Mouse (Mus musculus) adrenal gland, adult (tissue): ENCODE data around the gene Pafah1b2.

Experiments
- DNase-seq, 2 experiments: peaks; one replicate each; pipeline ENCODE4 v3.0.0; 2022 to 2023; ENCODE audit warnings: low spot score in 1 of 2; ENCODE audit not compliant: inconsistent age in 2 of 2

Pafah1b2 gene

GRCm38 (mm10) chr9:46012091-46013008, at the start of gene Pafah1b2, which contains the start of gene Sik3:
Gene Pafah1b2, minus strand, starts transcription at chr9:46012690.
Gene Sik3, plus strand, starts transcription at chr9:46012820.
- peak; percentile 98 to 99 for DNase-seq

DNA sequence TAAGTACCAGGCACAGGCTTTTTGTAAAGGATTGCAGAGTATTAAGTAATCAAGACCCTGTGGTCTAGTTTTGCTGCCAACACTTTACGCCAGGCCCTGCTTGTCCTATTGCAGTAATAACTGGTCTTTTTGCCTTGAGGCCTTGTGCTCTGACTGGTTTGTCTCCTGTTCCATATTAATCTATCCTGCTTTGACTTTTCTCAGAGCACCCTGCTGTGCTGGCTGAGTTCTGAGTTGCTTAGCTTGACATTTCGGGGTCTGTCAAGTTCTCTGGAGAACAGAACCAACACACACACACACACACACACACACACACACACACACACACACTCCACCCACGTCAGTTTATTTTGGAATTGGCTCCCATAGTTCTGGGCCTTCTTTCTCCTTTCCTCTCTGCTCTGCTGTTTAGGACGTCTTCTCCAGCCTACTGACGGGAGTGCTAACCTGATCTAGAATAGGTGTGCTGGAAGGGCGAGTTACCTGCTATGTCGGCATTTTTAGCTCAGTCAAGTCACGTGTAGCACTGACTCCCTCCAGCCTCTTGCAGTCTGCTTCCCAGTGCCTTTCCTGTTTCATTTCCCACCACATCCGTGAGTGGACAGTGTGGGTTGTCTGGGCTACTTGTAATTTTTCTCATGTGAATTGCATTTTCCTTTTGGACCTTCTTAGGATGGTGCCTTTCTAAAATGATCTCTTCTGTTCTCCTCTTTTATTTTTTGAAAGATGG, 49.4 kb upstream of the Pafah1b2 start:
- DNase-seq: peak in 1 of 2 experiments; percentile 71

DNA sequence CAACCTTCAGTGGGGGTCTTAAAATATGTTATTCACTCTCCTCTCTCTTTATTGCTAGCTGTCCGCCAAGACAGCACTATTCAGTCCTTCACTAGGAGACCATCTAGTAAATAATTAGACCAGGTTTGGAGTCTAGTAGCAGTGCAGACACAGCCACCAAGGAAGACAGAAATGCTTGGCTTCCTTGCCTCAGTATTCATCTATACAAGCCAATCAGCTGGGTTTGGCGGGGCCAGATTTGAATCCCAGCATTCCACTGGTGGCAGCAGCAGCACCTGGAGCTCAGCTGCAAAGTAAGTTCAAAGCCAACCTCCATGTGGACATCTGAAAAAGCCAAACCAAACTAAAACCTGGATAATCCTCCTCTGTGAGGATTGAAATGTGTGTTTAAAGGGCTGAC, 47.8 kb upstream of the Pafah1b2 start:
- DNase-seq: no peak

DNA sequence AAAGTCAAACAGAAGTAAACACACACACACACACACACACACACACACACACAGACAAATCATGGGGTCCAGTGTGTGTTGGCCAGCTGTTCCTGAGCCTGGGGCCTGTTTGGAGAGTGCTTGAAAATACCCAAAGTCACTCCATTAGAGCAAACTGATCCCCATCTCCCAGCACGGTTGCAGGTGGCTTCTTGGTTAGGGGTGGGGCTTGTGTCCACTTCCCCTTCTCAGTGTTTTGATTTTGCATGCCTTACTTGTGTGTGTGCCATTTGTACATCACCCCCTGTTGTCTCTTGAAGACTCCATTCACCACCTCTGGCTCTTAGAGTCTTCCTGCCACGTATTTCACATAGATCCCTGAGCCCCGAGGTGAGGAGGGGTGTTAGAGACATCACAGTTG, 45.6 kb upstream of the Pafah1b2 start:
- DNase-seq: no peak

DNA sequence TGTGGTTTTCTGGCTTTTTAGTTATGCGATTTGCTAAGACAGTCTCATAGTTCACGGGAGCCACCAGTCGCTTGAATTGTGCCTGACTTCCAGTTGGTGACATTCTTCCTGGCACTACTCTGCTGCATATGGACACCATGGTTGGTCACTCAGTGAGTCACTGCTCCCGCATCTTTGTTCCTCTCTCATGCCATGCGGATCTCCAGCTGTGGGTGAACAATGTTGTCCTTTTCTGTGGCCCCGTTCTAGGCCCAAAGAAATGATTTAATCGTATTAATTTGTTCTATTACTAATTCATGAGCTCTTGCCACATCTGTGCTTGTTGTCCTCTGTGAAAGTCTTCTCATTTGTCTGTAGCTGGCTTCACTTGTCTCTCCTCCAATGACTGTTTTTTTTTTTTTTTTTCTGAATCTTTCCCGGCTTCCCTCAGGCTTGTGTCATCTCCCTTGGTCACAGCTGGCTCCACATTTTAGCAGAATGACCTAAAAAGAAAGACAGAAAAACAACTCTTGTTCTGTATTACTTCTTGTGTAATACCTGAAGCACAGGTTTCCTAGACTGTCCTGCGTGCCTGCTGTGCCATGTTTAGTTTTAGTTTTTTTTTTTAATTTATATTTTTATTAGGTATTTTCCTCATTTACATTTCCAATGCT, 40.6 kb upstream of the Pafah1b2 start:
- peak in 1 of 2 experiments; percentile 45 for DNase-seq

DNA sequence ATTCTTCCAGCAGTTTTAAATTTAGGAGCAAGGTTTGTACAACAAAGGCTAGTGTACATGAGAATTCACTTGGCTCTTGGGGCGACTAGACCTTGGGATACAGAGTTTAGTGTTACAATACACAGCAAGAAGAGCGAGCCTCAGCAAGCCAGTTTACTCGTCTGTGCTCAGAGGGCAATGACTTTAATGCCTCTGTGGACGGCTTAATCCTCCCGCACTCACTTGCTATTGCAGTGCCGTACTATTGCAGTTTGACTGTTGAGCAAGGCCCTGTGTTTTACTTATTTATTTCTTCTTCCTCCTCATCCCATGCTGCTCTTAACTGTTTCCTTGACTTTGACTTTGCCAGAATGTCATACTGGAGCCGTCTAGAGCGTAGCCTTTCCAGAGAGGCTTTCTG, 37.7 kb upstream of the Pafah1b2 start:
- no peak for DNase-seq

- DNase-seq: no peak
Measured at GRCm38 (mm10) chr9:46049525-46049924, 37.0 kb upstream of the Pafah1b2 start.

- DNase-seq: peak in 1 of 2 experiments; percentile 60
Measured at GRCm38 (mm10) chr9:46046724-46047517, 34.4 kb upstream of the Pafah1b2 start.

DNA sequence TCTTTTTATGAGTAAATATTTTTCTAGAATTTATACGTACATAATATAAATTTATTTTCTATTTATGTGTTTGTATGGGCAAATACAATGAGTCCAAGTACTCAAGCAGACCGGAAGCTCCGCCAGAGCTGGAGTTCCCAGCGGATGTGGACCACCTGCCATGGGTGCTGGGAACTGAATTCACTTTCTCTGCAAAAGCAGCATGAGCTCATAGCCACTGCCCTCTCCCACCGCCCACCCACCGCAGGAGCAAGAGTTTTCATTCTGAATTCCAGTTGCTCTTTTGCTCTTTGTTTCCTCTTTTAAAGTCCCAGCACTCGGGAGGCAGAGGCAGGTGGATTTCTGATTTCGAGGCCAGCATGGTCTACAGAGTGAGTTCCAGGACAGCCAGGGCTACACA, 31.1 kb upstream of the Pafah1b2 start:
- no peak for DNase-seq

- no peak for DNase-seq
Measured at GRCm38 (mm10) chr9:46042387-46042786, 29.9 kb upstream of the Pafah1b2 start.

GRCm38 (mm10) chr9:46041186-46041585, 28.7 kb upstream of the Pafah1b2 start:
- DNase-seq: no peak

DNA sequence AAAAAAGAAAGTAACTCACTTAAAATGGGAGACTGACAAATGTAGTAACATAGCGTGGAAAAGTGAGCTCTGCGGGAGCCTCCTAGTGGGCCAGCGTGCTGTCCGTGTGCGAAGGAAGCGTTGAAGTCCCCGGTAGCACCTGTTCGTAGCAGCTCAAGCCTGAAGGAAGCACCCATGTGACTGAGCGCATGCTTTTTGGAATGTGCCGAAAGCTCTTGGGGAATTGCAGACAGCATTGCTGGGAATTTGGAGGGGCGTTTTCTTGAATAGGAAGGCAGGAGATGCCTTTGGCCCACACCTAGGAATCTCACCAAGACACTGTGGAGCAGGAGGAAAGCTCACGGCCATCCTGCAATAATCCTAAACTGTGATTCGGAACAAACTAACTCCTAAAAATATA, 26.3 kb upstream of the Pafah1b2 start:
- no peak for DNase-seq

GRCm38 (mm10) chr9:46036881-46037280, 24.4 kb upstream of the Pafah1b2 start:
- DNase-seq: peak in 1 of 2 experiments; percentile 65

GRCm38 (mm10) chr9:46035290-46035871, 22.9 kb upstream of the Pafah1b2 start:
- peak in 1 of 2 experiments; percentile 81 for DNase-seq

DNA sequence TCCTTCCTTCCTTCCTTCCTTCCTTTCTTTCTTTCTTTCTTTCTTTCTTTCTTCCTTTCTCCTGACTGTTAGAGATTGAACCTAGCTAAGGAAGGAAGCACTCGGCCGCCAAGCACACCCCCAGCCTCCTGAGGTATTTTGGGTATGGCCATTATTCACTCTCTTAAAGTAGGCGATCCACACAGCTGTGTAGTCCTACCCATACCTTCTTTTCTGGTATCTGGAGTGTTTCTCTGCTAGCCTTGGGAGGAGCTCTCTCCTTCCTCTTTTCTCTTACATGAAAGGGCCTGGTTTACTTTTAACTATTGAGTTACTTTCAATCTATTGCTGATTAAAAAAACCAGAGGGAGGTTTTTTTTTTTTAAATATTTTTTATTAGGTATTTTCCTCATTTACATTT, 21.4 kb upstream of the Pafah1b2 start:
- DNase-seq: no peak

DNA sequence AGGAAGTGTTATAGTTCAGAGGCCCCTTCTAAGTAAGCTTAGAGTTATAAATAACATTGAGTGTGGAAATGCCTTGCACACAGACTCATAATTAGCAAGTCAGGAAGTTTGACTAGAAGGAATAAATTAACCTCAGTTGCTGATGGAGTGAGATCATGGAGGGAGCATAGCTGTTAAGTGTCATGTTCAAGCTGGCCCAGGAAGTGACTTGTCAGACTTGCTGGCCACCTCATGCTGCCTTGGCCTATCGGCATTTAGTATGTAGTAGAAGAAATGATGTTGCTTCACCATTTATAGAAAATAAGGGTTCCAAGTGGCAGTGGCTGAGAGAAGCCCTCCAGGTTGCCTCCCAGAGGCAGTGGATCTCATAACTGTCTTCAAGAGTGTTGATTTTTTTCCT, 20.6 kb upstream of the Pafah1b2 start:
- DNase-seq: no peak

GRCm38 (mm10) chr9:46032190-46032589, 19.7 kb upstream of the Pafah1b2 start:
- no peak for DNase-seq

DNA sequence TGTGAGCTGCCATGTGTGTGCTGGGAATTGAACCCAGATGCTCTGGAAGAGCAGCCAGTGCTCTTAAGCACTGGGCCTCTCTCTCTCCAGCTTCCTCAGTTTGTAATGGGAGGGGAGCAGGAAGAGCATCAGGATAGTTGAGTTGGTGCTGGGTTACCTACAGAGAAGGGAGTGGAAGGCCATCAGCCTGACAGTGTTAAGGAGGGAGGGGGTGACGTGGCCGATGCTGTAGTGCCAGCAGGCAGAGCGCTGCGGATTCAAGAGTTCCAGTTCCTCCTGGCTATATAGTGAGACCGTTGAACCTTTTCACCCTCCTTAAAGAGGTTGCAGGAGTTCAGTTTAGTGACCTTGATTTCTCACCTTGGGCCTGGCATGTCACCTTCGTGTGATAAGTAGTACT, 18.5 kb upstream of the Pafah1b2 start:
- DNase-seq: no peak

DNA sequence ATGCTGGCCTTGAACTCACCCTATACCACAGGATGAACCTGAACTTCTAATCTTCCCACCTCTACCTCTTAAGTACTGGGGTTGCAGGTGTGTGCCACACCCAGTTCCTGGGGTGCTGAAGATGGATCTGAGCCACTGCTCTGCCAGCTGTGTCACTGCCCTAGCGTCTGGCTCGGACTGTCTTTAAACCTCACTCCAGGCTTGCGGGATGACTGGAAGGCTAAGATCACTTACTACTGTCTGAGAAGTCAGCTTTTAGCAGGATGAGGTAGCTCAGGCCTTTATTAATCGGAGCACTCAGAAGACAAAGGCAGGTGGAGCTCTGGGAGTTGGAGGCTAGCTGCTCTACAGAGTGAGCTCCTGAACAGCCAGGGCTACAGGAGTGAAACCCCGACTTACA, 17.7 kb upstream of the Pafah1b2 start:
- no peak for DNase-seq

- no peak for DNase-seq
Measured at GRCm38 (mm10) chr9:46029534-46029933, 17.0 kb upstream of the Pafah1b2 start.
